Mouse (Mus musculus): ENCODE measurements at regions not wholly inside any gene's neighbourhood (a gene's known extent, or its start where the extent isn't known, plus 50 kb on each side); places are given as distances from the start of the nearest gene placed in this dataset.
A peak's percentile ranks its signal among the peaks of the same experiment; 100 is the strongest.

DNA sequence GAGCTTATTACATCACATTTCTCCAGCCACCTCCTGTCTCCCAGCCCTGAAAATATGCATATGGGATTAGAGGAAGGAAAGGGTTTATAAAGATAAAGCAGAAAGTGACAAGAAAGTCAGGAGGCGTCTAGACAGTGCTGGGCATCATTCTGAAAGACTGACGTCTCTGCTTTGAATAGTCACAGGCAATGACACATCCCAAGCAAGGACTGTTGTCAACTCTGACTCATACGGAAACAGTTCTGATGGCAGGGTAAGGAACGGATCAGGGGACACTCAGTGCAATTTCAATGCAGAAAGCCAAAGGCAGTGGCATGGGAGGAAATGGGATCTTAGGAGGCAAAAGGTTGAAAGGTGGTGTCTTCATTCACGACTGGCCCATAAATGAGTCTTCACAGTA, 380.9 kb upstream of the Cblb start:
- Histone ChIP-seq H3K9me3 (ENCODE audit: control insufficient read depth, low read length) (no peaks in the 10 kb centered on the region), H3K9ac (replicated peaks; ENCODE audit: low read length) (no peak overlapping the region), H3K36me3 (ENCODE audit: control insufficient read depth, insufficient read depth, low read length) (no peaks in the 10 kb centered on the region), H3K4me1 (ENCODE audit: control insufficient read depth, insufficient read depth, low read length) (no peaks in the 10 kb centered on the region), H3K4me2 (ENCODE audit: low read length) (no peak overlapping the region), H3K27me3 (ENCODE audit: control insufficient read depth, insufficient read depth, low read length) (no peaks in the 10 kb centered on the region), H3K27ac (replicated peaks; ENCODE audit: low read depth, low read length) (no peak overlapping the region), H3K4me3 (replicated peaks; ENCODE audit: low read depth, low read length) (no peak overlapping the region)
- ATAC-seq (ENCODE audit: low FRiP score, low TSS enrichment) (no peak), DNase-seq (peak; percentile 2)
- WGBS: 56% methylated on average over 5 of the region's 5 CpGs

DNA sequence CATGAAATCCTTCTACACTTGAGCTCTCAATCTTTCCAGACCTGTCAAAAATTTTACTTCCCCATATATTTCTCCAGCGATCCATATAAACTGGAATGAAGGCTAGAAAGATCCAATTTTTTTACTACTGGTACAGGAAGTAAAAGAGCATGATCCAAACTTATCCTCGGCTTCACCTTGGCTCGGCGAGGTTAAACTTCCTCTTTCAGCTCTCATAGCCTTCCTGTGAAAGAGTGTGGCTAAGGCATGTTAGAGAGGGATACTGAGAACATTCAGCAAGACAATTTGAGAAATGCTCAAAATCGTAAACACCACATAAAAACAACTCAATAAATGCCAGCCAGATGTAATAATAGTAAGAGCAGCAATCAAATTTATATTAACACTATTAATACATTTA, 380.3 kb upstream of the Cblb start:
- no peak overlapping the region for H3K4me3 ChIP-seq (replicated peaks; ENCODE audit: low read depth, low read length)

DNA sequence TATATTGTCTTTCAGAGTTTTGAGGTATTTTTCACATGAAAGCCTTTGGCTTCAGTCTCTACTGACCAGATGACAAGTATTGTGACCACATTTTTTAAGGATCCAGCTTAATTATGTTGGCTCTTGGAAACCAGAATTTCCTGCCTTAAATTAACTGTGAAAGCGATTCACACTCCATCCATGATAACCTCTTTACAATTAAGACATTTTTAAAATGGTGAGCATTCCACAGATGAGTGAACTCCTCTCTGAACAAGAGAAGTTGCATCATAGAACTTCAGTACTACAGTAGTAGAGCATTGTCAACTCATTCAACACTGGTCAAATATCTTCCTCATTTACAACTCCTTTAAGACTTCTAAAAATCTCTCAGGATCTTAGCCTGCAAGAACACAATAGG, 369.3 kb upstream of the Cblb start:
- Histone ChIP-seq H3K36me3 (ENCODE audit: control insufficient read depth, insufficient read depth, low read length) (no peaks in the 10 kb centered on the region), H3K27ac (replicated peaks; ENCODE audit: low read depth, low read length) (no peak overlapping the region), H3K4me3 (replicated peaks; ENCODE audit: low read depth, low read length) (no peak overlapping the region), H3K9me3 (ENCODE audit: control insufficient read depth, low read length) (no peaks in the 10 kb centered on the region), H3K4me1 (ENCODE audit: control insufficient read depth, insufficient read depth, low read length) (no peaks in the 10 kb centered on the region), H3K4me2 (ENCODE audit: low read length) (no peak overlapping the region), H3K27me3 (ENCODE audit: control insufficient read depth, insufficient read depth, low read length) (no peaks in the 10 kb centered on the region), H3K9ac (replicated peaks; ENCODE audit: low read length) (no peak overlapping the region)
- WGBS: 89% methylated on average over 1 of the region's 1 CpGs
- DNase-seq: no peak
- ATAC-seq (ENCODE audit: low FRiP score, low TSS enrichment): no peak

More for the DNA sequence above, 380.3 kb upstream of the Cblb start:
- Histone ChIP-seq H3K4me2 (ENCODE audit: low read length) (no peak overlapping the region), H3K9me3 (ENCODE audit: control insufficient read depth, low read length) (no peaks in the 10 kb centered on the region), H3K9ac (replicated peaks; ENCODE audit: low read length) (no peak overlapping the region), H3K4me1 (ENCODE audit: control insufficient read depth, insufficient read depth, low read length) (no peaks in the 10 kb centered on the region), H3K27ac (replicated peaks; ENCODE audit: low read depth, low read length) (no peak overlapping the region), H3K27me3 (ENCODE audit: control insufficient read depth, insufficient read depth, low read length) (no peaks in the 10 kb centered on the region), H3K36me3 (ENCODE audit: control insufficient read depth, insufficient read depth, low read length) (no peaks in the 10 kb centered on the region)
- DNase-seq (no peak), ATAC-seq (ENCODE audit: low FRiP score, low TSS enrichment) (no peak)
- 97% methylated on average over 5 of the region's 5 CpGs for WGBS

DNA sequence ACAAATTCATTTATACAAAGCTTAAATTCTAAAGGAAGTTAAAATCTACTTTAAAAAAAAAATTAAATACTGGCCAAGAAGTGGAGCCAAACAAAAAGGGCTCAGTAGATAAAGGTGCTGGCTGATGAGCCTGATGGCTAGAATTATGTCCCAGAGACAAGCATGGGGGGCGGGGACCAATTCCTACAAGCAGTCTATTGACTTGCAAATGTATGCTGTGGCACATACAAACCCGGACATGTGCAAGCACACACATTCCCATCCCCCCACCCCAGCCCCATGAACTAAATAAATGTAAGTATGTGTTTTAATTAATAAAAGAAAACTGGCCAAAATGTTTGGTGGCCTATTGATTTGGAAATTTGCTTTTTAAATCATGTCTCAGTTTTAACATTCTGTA, 366.7 kb upstream of the Cblb start:
- no peaks in the 10 kb centered on the region for H3K4me1 ChIP-seq (ENCODE audit: control insufficient read depth, insufficient read depth, low read length)
- no peaks in the 10 kb centered on the region for H3K9me3 ChIP-seq (ENCODE audit: control insufficient read depth, low read length)
- H3K36me3 ChIP-seq (ENCODE audit: control insufficient read depth, insufficient read depth, low read length): no peaks in the 10 kb centered on the region
- no peak overlapping the region for H3K27ac ChIP-seq (replicated peaks; ENCODE audit: low read depth, low read length)
- no peaks in the 10 kb centered on the region for H3K27me3 ChIP-seq (ENCODE audit: control insufficient read depth, insufficient read depth, low read length)
- no peak; the same call in 1 of the 2 replicates for ATAC-seq (ENCODE audit: low FRiP score, low TSS enrichment)
- no peak overlapping the region for H3K4me2 ChIP-seq (ENCODE audit: low read length)
- peak; percentile 53 for DNase-seq
- H3K4me3 ChIP-seq (replicated peaks; ENCODE audit: low read depth, low read length): no peak overlapping the region
- WGBS: 21% methylated on average over 2 of the region's 2 CpGs
- no peak overlapping the region for H3K9ac ChIP-seq (replicated peaks; ENCODE audit: low read length)

DNA sequence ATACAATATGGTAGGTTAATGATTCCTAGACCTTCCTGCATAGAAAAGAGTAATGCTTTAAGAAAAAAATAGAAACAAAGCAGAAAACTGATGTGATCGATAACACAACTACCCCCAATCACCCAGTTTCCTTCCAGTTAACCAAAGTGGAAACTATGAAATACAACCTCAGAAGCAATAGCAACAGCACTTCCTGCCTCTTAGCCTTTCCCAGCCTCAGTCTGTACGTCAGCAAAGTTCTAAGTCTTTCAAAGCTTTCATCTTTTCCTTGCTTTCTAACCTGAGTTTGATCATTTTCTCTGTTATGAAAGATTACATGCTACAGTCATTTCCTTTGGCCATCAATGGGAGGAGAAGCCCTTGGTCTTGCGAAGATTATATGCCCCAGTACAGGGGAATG, 355.9 kb upstream of the Cblb start:
- ATAC-seq (ENCODE audit: low FRiP score, low TSS enrichment) (no peak), DNase-seq (no peak)
- no peak overlapping the region for H3K4me2 ChIP-seq (ENCODE audit: low read length)
- no peak overlapping the region for H3K9ac ChIP-seq (replicated peaks; ENCODE audit: low read length)
- 96% methylated on average over 3 of the region's 3 CpGs for WGBS
- no peaks in the 10 kb centered on the region for H3K9me3 ChIP-seq (ENCODE audit: control insufficient read depth, low read length)
- no peak overlapping the region for H3K4me3 ChIP-seq (replicated peaks; ENCODE audit: low read depth, low read length)
- no peak overlapping the region for H3K27ac ChIP-seq (replicated peaks; ENCODE audit: low read depth, low read length)
- no peaks in the 10 kb centered on the region for H3K4me1 ChIP-seq (ENCODE audit: control insufficient read depth, insufficient read depth, low read length)
- no peaks in the 10 kb centered on the region for H3K27me3 ChIP-seq (ENCODE audit: control insufficient read depth, insufficient read depth, low read length)
- H3K36me3 ChIP-seq (ENCODE audit: control insufficient read depth, insufficient read depth, low read length): no peaks in the 10 kb centered on the region

DNA sequence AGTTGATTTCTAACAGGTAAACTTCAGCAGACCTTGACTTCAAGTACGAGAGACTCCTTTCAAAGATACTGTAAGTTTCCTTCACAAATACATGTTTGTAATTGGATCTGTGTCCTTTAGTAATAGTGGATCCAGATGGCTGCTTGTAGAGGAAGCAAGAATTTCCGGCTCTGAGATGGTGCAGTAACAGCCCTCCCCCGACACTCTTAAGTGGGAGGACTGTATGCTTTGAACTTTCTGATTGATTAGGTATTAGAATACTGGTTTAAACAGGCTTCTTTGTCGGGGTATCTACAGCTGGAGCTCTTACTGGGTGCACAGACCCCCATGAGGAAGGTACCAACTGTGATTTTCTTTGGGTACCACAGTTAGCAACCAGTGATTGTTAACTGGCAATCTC, 355.0 kb upstream of the Cblb start:
- WGBS: 74% methylated on average over 4 of the region's 4 CpGs
- H3K4me1 ChIP-seq (ENCODE audit: control insufficient read depth, insufficient read depth, low read length): no peaks in the 10 kb centered on the region

DNA sequence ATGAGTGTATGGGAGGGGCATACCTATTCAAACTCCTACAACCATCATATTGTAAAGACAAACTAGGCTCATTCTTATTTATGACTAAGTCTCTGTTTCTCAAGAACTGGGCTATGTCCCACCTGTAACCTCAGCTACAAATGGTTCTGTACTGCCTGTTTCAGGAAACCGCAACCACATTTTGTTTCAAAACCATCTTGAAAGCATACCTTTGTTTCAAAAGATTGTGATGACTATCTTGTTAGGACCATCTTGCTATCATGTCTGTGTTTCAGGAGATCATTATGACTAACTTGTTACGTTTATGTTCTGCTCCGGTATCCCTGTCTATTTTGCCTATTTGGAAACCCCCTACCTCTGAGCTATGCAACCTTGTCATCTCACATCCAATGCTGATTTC, 340.2 kb upstream of the Cblb start:
- no peak for ATAC-seq (ENCODE audit: low FRiP score, low TSS enrichment)

More for the DNA sequence above, 355.0 kb upstream of the Cblb start:
- no peak overlapping the region for H3K9ac ChIP-seq (replicated peaks; ENCODE audit: low read length)
- DNase-seq (no peak), ATAC-seq (ENCODE audit: low FRiP score, low TSS enrichment) (no peak)
- no peaks in the 10 kb centered on the region for H3K36me3 ChIP-seq (ENCODE audit: control insufficient read depth, insufficient read depth, low read length)
- H3K27ac ChIP-seq (replicated peaks; ENCODE audit: low read depth, low read length): no peak overlapping the region
- no peak overlapping the region for H3K4me3 ChIP-seq (replicated peaks; ENCODE audit: low read depth, low read length)
- no peak overlapping the region for H3K4me2 ChIP-seq (ENCODE audit: low read length)
- H3K27me3 ChIP-seq (ENCODE audit: control insufficient read depth, insufficient read depth, low read length): no peaks in the 10 kb centered on the region
- no peaks in the 10 kb centered on the region for H3K9me3 ChIP-seq (ENCODE audit: control insufficient read depth, low read length)

DNA sequence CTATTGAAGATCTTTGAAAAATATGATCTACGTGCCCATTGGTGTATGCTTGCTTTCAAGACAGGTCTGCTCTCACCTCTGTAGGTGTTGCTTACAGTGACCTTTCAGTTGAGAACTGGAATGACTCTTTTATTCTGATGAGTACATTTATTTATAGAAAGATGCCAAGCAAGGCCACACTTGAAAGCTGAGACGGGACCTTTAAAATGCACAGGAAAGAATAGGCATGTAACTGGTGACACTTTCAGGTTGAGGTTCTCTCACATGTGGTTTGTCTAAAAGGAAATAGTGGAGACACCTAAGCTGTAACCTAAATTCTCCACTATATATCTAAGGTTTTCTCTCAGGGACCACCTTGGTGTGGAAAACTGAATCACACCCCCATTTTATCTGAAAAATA, 326.0 kb upstream of the Cblb start:
- WGBS: 88% methylated on average over 2 of the region's 2 CpGs
- H3K4me1 ChIP-seq (ENCODE audit: control insufficient read depth, insufficient read depth, low read length): no peaks in the 10 kb centered on the region
- ATAC-seq (ENCODE audit: low FRiP score, low TSS enrichment): no peak

More for the DNA sequence above, 340.2 kb upstream of the Cblb start:
- H3K9me3 ChIP-seq (ENCODE audit: control insufficient read depth, low read length): no peaks in the 10 kb centered on the region
- 97% methylated on average over 3 of the region's 3 CpGs for WGBS
- no peak overlapping the region for H3K4me3 ChIP-seq (replicated peaks; ENCODE audit: low read depth, low read length)
- no peaks in the 10 kb centered on the region for H3K27me3 ChIP-seq (ENCODE audit: control insufficient read depth, insufficient read depth, low read length)
- H3K27ac ChIP-seq (replicated peaks; ENCODE audit: low read depth, low read length): no peak overlapping the region
- no peak overlapping the region for H3K4me2 ChIP-seq (ENCODE audit: low read length)
- no peaks in the 10 kb centered on the region for H3K4me1 ChIP-seq (ENCODE audit: control insufficient read depth, insufficient read depth, low read length)
- H3K9ac ChIP-seq (replicated peaks; ENCODE audit: low read length): no peak overlapping the region
- DNase-seq: no peak
- no peaks in the 10 kb centered on the region for H3K36me3 ChIP-seq (ENCODE audit: control insufficient read depth, insufficient read depth, low read length)

DNA sequence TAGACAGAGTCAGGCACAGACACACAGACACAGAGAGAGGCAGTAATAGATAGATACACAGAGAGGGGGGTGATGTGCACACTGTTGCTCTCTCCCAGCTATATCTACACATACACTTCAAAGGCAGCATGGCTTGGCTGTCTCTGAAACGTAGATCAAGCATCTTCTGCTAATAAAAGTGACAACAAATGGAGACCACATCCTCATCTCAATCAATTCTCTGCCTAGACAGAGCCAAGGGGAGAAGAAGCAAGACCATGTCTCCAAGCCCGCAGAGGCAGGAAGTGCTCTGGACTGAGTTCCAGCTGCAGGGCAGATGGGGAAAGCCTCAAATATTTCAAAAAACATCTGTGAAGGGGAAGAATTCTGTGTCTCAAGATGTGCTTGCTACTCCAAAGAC, 312.3 kb upstream of the Cblb start:
- H3K4me2 ChIP-seq (ENCODE audit: low read length): no peak overlapping the region
- no peaks in the 10 kb centered on the region for H3K4me1 ChIP-seq (ENCODE audit: control insufficient read depth, insufficient read depth, low read length)
- H3K27ac ChIP-seq (replicated peaks; ENCODE audit: low read depth, low read length): no peak overlapping the region
- H3K4me3 ChIP-seq (replicated peaks; ENCODE audit: low read depth, low read length): no peak overlapping the region
- no peak for DNase-seq
- H3K9ac ChIP-seq (replicated peaks; ENCODE audit: low read length): no peak overlapping the region
- ATAC-seq (ENCODE audit: low FRiP score, low TSS enrichment): no peak
- no peaks in the 10 kb centered on the region for H3K9me3 ChIP-seq (ENCODE audit: control insufficient read depth, low read length)
- 79% methylated on average over 2 of the region's 2 CpGs for WGBS
- no peaks in the 10 kb centered on the region for H3K36me3 ChIP-seq (ENCODE audit: control insufficient read depth, insufficient read depth, low read length)
- no peaks in the 10 kb centered on the region for H3K27me3 ChIP-seq (ENCODE audit: control insufficient read depth, insufficient read depth, low read length)

More for the DNA sequence above, 326.0 kb upstream of the Cblb start:
- no peak overlapping the region for H3K9ac ChIP-seq (replicated peaks; ENCODE audit: low read length)
- H3K9me3 ChIP-seq (ENCODE audit: control insufficient read depth, low read length): no peaks in the 10 kb centered on the region
- H3K4me3 ChIP-seq (replicated peaks; ENCODE audit: low read depth, low read length): no peak overlapping the region
- DNase-seq: no peak
- no peaks in the 10 kb centered on the region for H3K36me3 ChIP-seq (ENCODE audit: control insufficient read depth, insufficient read depth, low read length)
- no peaks in the 10 kb centered on the region for H3K27me3 ChIP-seq (ENCODE audit: control insufficient read depth, insufficient read depth, low read length)
- H3K4me2 ChIP-seq (ENCODE audit: low read length): no peak overlapping the region
- no peak overlapping the region for H3K27ac ChIP-seq (replicated peaks; ENCODE audit: low read depth, low read length)

All from midbrain, embryonic 14.5 days (tissue).